Mouse (Mus musculus): ENCODE data around the gene Selenov. TPM values are rescaled to one million over a fixed set of nuclear protein-coding genes. Genes with fewer than 3 reads are reported as not detected.
"Not testable (repeated sequence)": the region's sequence is repeated elsewhere in the genome, so short reads cannot be mapped to it uniquely, and the experiment has no call there.

Selenov gene
- total RNA-seq, 2 experiments from 2014 or later: not detected

DNA sequence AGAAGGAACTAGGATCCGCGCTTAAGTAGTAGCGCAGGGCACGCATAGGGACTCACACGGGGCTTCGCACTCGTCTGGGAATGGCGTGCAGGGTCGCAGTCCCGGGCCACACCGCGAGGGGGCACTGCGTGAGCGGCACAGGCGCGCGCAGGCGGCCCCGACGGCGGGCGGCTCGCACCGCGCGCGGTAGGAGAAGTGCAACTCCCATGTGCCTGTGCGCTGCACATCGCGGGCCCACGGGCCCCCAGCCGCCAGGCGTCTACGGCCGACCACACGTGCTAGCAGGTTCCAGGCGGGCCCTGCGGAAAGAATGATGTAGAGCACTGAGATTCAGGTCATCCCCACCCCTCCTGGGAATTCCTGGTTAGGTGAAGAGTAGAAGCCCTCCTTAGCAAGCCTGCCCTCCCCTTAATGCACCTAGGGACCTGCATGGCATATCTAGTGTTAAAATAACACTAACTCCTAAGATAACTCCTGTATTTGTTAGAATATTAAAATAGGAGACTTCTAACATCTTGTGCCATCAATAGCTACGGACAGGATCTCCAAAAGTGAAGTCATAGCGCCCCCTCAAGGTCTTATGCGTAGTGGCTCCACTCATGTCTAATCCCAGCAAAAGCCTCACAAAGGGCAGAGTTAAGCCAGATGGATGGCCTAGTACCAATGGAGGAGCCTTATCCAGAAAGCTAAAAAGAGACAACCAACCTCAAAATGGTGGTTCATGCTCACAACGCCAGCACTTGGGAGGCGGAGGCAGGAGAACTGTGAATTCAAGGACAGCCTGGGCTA is 8.0 kb upstream of the Selenov start:
- no peak for ATAC-seq (ENCODE audit: poor library complexity, severe bottlenecking)

DNA sequence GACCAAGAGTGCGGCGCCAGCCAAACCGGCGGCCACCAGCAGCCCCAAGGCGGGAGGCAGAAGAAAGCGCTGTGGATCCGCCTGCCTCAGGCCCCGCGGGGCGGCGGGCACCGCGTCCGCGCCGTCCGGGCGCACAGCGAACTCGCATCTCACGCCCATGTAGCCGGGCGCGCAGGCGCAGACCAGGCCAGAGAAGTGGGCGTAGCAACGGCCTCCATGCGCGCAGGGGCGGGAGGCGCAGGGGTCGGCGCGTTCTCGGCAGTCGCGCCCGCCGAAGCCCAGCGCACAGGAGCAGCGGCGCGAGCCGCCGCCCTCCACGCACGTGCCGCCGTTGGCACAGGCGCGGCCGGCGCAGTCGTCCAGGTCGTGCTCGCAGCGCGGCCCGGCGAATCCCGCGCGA is 3.5 kb upstream of the Selenov start:
- ATAC-seq (ENCODE audit: poor library complexity, severe bottlenecking): no peak

DNA sequence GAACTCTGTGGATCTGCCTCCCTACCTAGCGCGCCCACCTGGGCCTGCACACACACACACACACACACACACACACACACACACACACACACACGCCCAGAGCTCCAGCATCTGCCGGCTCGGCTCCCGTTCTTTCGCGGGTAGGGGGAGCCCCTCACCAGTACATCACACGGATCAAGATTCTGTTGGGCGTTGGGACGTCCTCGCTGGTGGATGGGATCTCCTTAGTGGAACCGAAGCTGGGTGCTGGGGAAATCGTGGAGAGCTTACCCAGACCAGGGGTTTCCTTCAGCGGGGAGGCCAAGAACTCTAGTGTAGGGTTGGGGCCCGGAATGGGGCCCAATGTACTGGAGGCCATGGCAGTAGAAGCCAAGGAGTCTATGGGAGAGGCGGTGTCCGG is 821 bp downstream of the Selenov start:
- ATAC-seq (ENCODE audit: poor library complexity, severe bottlenecking): no peak

- no peak for ATAC-seq (ENCODE audit: poor library complexity, severe bottlenecking)
Observed at GRCm38 (mm10) chr7:28280630-28281029, 10.4 kb downstream of the Selenov start.

- ATAC-seq (ENCODE audit: poor library complexity, severe bottlenecking): no peak
Observed at GRCm38 (mm10) chr7:28278279-28278652, 12.7 kb downstream of the Selenov start.

DNA sequence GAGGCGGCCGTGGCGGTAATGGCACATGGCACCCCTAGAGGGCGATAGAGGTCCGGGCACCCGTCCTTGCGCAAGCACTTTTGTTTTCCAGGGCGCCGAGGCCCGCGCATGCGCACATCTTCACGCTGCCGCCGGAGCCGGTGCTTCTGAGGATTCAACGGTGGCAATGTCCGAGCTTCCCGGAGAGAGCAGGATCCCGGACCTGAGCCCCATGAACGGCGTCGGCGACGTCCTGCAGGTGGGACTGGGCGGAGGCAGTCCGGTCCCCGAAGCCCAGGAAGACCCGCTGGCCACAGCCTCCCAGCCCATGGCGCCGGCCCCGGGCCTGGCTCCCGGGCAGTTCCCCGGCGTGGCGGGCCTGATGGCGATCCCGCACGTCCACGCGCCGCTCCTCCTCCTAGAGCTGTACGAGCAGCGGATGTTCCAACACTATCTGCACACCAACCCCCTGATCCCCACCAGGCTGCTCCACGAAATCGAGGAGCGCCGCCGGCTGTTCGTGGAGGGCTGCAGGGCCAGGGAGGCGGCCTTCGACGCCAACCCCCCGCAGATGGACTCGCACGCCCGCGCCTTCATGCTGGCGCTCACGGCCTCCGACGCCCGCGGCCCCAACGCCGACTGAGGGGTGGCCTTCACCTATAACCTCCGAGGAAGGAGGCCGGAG is 13.2 kb downstream of the Selenov start, which contains the start of gene Eid2b:
Gene Eid2b (plus strand): TSS at position 125 of the 664 bp plus-strand sequence.
- peak; percentile 99 for ATAC-seq (ENCODE audit: poor library complexity, severe bottlenecking)

- no peak for ATAC-seq (ENCODE audit: poor library complexity, severe bottlenecking)
Observed at GRCm38 (mm10) chr7:28277237-28277614, 13.8 kb downstream of the Selenov start.

DNA sequence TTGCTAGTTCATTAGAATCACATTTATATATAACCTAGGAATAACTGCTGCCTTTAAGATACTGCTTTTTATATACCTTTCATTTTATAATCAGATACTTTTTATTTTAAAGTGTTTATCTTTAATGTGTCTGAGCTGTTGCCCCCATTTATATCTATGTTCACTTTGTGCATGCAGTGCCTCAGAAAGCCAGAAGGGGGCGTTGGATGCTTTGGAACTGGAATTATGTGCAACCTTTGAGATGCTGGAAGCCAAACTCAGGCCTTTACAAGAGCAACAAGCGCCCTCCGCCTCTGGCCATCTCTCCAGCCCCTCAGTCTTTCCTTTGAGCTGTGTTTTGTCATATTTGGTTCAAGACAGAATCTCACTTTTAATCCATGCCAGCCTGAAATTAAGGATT is 19.2 kb downstream of the Selenov start:
- no peak for ATAC-seq (ENCODE audit: poor library complexity, severe bottlenecking)

GRCm38 (mm10) chr7:28269355-28269754 is 21.6 kb downstream of the Selenov start:
- no peak for ATAC-seq (ENCODE audit: poor library complexity, severe bottlenecking)

GRCm38 (mm10) chr7:28268576-28268975 is 22.4 kb downstream of the Selenov start:
- ATAC-seq (ENCODE audit: poor library complexity, severe bottlenecking): no peak

DNA sequence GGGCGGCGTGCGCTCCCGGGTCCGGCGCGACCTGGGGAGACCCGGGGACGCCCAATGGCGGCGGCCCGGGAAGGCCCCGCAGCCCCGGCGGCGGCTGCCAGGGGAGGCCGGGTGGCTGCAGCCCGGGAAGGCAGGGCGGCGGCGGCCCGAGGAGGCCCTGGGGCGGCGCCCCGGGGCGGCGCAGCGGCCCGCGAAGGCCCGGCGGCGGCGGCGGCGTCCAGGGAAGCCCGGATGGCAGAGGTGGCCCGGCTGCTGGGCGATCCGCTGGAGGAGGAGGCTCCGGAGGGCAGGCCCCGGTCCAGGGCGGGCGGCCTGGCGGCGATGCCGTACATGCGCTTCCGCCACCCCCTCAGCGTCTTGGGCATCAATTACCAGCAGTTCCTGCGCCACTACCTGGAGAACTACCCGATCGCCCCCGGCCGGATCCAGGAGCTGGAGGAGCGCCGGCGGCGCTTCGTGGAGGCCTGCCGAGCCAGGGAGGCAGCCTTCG is 22.9 kb downstream of the Selenov start:
- peak; percentile 27; the same call in 1 of the 2 replicates for ATAC-seq (ENCODE audit: poor library complexity, severe bottlenecking)

- no peak for ATAC-seq (ENCODE audit: poor library complexity, severe bottlenecking)
Observed at GRCm38 (mm10) chr7:28267129-28268041, 23.6 kb downstream of the Selenov start, which contains the start of gene Eid2. Eid2 (plus strand) TSS chr7:28267881.

- ATAC-seq (ENCODE audit: poor library complexity, severe bottlenecking): no peak
Observed at GRCm38 (mm10) chr7:28265391-28265790, 25.6 kb downstream of the Selenov start.

- no peak for ATAC-seq (ENCODE audit: poor library complexity, severe bottlenecking)
Observed at GRCm38 (mm10) chr7:28263786-28264185, 27.2 kb downstream of the Selenov start.

DNA sequence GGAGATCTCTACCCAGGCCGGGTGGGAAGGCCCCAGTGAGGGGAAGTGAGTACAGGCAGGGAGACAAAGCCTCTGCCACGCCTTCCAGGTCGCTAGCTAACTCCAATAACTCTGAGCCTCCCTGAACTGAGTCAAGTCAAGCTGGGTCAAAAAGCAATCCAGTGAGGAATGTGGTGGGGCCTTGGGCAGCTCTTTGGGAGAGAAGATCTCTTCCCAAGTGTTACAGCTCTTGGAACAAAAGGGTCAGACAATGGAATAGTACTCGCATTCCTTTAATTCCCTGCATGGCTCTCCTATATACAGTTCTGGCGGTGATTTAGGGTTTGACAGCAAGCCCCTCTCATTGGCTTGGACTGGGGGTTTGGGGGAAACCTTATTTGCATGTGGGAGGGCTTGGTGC is 28.1 kb downstream of the Selenov start:
- ATAC-seq (ENCODE audit: poor library complexity, severe bottlenecking): no peak

GRCm38 (mm10) chr7:28255476-28255875 is 35.5 kb downstream of the Selenov start:
- ATAC-seq (ENCODE audit: poor library complexity, severe bottlenecking): no peak

DNA sequence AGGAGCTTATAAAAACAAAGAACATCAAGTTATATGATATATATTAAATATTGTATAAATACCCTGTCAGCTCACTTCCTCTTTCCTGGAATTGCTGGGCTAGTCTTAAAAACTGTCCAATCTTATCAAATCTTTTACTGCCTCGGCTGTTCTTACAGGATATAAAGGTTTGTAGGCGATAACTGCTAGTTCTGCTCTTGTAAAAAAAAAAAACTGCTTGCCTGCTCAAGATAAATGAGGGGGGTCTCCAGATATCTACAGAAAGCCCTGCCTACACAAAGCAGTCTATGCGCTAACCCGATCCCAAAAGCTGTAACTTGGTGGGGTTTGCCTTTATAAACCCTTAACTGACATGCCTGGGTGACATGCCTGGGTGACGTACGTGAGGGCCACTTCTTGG is 36.4 kb downstream of the Selenov start:
- no peak for ATAC-seq (ENCODE audit: poor library complexity, severe bottlenecking)

GRCm38 (mm10) chr7:28251976-28252375 is 39.0 kb downstream of the Selenov start:
- ATAC-seq (ENCODE audit: poor library complexity, severe bottlenecking): no peak

GRCm38 (mm10) chr7:28248957-28249356 is 42.0 kb downstream of the Selenov start:
- ATAC-seq (ENCODE audit: poor library complexity, severe bottlenecking): no peak

DNA sequence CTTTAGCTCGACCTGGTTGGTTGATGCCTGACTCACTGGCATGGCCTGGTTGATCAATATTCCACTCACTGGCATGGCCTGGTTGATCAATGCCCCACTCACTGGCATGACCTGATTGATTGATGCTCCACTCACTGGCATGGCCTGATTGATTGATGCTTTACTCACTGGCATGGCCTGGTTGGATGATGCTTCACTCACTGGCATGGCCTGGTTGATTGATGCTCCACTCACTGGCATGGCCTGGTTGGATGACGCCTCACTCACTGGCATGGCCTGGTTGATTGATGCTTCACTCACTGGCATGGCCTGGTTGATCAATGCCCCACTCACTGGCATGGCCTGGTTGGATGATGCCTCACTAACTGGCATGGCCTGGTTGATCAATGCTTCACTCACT is 47.0 kb downstream of the Selenov start:
- not testable (repeated sequence) for ATAC-seq (ENCODE audit: poor library complexity, severe bottlenecking)
